Mouse (Mus musculus): ENCODE results near the gene Ran.

The Ran gene

DNA sequence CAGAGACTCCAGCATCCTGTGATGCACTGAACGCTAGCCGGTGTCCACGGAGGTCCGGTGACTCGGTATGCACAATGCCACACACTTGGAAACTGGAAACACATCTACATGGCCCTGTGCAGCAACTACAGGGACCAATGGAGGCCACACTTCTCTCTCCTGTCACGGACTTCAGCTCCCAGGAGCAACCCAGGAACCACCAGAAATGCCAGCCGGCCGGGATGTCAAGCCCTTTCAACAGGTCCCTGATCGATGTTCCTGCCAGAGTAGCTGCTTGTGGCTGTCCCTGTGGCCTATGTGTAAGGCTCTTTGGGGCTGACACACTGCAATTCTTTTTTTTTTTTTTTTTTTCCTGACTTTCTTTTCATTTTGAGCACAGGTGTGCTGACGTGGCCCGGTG, 44.3 kb downstream of the Ran start:
- DNase-seq (ENCODE audit: low spot score): no peak

DNA sequence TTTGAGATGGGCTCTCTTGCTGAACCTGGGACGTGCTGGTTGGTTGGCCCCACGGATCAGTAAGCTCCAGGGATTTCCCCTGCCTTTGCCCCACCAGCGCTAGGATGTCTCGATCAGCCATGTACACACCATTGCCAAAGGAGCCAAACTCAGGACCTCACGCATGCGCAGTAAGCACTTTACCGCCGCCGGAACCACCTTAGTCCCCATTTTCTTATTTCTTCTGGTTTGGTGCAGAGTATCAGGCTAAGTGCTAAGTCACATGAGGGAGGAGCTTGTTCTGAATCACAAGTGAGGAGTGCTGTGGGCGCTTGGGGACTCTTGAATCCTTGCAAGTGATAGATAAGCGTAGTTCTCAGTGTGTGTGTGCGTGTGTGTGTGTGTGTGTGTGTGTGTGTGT, 45.4 kb downstream of the Ran start:
- no peak for DNase-seq (ENCODE audit: low spot score)

DNA sequence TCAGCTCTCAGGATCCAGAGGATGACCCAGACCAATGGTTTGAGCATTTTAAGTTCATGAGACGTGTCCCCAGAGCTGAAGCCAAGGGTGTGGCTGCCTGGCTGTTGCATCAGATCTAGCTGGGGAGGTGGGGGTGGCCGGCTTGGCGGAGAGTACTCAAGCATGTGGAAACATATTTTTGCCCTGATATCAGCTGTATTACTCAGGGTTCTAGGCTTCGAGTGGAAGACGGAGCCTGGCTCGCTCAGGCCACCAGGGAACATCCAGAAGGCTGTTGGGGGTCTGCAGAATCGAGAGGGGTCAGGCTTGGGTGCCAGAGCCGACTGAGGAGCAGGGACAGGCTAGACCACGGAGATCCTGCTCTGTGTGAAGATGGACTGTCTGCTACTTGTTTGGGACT, 46.1 kb downstream of the Ran start:
- DNase-seq (ENCODE audit: low spot score): no peak

DNA sequence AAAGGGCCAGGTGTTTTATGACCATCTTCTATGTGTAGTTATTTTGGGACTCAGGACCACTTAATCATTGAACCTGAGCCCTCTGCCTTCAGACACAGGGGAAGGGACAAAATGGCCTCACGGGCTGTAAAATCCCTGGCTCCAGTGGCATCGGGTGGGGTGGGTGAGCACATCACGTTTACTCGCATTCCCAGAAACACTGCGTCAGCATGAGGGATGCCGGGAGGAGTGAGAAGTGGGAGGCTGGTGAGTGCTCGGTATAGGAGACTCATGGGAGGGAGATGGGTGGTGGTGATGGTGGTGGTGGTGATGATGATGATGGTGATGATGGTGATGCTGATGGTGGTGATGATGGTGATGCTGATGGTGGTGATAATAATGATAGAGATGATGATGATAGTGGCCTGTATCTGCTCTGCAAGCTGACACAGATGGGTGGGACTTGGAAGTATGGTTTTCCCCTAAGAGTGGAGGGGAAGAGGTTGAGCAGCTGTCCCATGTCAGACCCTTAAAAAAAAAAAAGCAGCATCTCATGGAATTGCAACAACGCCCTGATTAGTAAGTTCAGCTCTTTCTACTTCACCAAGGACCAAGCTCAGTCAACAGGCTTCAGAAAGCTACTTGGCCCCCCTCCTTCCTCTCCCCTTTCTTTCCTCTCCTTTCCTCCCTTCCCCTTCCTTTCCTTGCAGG, 46.8 kb downstream of the Ran start:
- no peak for DNase-seq (ENCODE audit: low spot score)

DNA sequence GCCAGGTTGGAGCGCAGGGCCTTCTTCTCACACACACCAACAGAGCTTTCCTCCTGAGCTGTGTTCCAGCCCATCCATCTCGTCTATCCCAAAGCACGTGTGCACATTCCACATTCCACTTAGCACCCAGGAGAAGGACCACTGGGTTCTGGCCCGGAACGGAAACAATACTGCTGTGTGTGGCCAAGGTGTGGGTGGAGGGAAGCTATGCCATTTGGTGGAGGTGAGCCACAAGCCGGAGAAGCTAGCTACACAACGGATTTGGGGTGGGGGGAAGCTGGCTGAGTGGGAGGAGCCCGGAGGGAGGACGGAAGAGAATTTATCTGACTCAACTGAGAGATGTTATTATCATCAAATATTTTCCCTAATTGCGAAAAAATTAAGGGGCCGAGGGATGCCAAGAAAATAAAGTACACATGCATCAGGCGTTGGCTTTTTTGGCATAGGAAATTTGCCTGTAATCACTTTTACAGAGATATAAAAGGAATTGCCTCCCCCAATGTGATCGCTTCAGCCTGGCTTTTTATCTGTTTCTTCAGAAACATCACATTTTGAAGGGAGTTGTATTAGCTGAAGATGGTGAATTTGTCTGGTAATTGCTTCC, 47.5 kb downstream of the Ran start:
- DNase-seq (ENCODE audit: low spot score): no peak

DNA sequence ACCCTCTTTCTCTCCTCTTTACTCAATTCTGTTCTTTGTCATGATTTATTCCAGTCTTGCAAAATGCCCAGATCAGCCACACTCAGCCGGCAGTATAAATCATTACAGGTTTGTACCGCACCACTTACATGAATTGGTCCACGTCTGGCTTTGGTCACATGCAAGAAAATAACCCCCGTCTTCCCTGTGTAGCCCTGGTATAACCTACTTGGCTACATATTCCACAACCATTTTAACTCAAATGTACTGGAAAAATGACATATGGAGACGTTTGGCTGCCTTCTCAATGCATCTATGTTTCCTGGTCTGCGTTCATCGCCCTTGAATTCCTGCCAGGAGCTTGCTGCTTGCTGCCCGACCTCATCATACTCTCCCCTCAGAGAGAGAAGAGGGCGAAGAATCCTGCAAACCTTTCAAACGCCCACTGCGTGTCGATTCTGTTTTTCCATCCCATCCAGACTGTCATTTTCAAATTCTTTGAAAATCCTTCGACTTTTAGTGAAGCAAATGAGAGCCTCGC, 52.0 kb downstream of the Ran start:
- DNase-seq (ENCODE audit: low spot score): no peak

DNA sequence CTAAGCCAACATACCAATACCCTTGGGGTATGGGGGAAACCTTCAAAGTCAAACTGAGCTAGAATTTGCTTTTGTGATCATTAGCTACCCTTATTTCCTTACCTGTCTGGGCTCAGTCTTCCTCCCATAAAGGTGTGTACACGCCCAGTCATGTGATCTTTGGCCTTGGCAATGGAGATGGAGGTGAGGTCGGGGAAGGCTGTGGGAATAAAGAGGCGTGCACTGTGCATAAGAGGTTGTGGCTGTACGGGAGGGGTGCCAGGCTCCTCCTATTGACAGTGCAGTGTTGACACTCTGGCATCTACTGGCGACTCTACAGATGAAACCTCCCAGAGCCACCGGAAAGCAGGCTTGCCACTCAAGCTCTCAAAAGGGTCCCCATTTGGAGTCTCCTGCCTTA, 53.5 kb downstream of the Ran start:
- no peak for DNase-seq (ENCODE audit: low spot score)
